Mouse (Mus musculus) kidney, adult 9 months (tissue): ENCODE results near the gene Uvrag.

Experiments used
- DNase-seq: peaks from one replicate; pipeline ENCODE4 v3.0.0; 2022

Uvrag gene

DNA sequence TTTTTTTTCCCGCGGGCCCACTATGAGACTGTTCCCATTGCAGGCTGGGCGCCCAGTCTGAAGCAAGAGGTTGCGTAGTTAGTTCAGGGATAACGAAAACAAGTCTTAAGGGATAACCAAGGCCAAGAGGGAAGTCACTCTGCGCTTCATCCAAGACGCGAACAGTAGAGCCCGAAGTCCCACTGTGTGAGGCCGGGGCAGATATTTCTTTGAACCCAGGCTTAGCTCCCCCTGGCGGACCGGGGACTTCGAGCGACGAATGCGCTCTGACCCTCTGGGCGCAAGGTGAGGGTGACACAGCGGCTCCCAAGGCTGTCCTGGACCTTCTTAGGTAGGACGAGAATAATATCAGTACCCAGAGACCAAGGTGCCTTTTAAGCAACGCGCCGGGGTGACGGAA lies 304.3 kb downstream of the Uvrag start:
- peak; percentile 46 for DNase-seq

- no peak for DNase-seq
These were observed 305.2 kb downstream of the Uvrag start for GRCm38 (mm10) chr7:98835519-98836441.
